Mouse (Mus musculus): ENCODE data around the gene Zbtb26.

- TF ChIP-seq MYOG (IDR thresholded peaks at IDR 0.05; ENCODE audit: control insufficient read depth, extremely low read depth, insufficient read length) (no peak), CTCF (IDR thresholded peaks at IDR 0.05; ENCODE audit: control insufficient read depth, insufficient read depth, insufficient read length) (no peak), USF1 (IDR thresholded peaks at IDR 0.05; ENCODE audit: low read depth) (no peak)
These were observed 23.3 kb upstream of the Zbtb26 start for GRCm38 (mm10) chr2:37466266-37466665.

Data from C2C12 (cell line).